Mouse (Mus musculus): ENCODE measurements around the gene Stxbp1. TPM values are rescaled to one million over a fixed set of nuclear protein-coding genes. Genes with fewer than 3 reads are reported as not detected.

Gene Stxbp1
- polyA plus RNA-seq, 1 experiment from 2014 or later: 357 TPM

DNA sequence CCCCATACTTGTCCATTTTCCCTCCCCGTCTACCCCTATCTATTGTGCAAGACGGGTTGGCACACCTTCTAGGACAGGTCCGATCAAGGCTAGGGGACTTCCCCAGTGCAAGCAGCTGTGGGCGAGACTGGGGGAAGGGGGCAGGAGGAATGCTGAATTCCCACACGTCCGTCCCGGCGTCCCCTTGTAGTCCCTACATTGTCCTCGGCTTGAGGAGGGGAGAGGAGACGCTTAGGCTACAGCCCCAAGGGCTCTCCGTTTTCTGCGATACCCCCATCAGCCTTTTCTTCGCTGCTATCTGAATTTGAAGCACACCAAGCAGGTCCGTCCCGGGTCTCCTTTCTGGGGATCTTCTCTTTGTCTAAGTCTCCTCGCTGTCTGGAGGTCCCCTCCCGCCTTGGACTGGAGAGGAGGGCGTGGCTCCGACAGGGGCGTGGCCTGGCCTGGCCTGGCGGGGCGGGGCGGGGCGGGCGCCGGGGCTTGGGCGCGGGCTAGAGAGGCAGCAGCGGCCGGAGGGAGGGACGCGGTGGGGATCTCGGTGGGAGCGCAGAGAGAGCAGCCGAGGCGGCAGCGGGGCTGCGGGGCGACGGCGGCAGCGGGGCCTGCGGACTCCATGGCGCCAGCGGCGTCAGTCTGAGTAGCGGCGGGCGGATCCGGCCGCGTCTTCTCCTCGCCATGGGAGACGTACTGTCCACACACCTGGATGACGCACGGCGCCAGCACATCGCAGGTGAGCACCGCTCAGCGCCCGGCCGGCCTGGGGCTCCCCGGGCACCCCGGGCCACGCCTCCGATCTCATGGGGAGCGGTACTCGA lies 28.8 kb upstream of the Stxbp1 start, which contains the start of gene Fam129b:
Fam129b (plus strand) TSS at position 440 of the 815 bp plus-strand sequence.
- peak within 1 kb of the TSS; percentile 84 for H3K4me2 ChIP-seq (ENCODE audit: low read length)
- no peaks in the 10 kb centered on the region for H3K36me3 ChIP-seq (ENCODE audit: control insufficient read depth, insufficient read depth, low read length)
- H3K4me3 ChIP-seq (ENCODE audit: low read length): peak within 1 kb of the TSS; percentile 64
- peak within 1 kb of the TSS; percentile 89 for H3K9ac ChIP-seq (ENCODE audit: low read depth, low read length)
- H3K4me1 ChIP-seq (ENCODE audit: control insufficient read depth, insufficient read depth, low read depth, low read length): peaks cover 49% of the 10 kb centered on the region
- H3K27me3 ChIP-seq (replicated peaks; ENCODE audit: control insufficient read depth, insufficient read depth, low read length): no peaks in the 10 kb centered on the region
- ATAC-seq: peak; percentile 90
- peak within 1 kb of the TSS; percentile 85 for H3K27ac ChIP-seq (ENCODE audit: low read depth, low read length)
- no peaks in the 10 kb centered on the region for H3K9me3 ChIP-seq (ENCODE audit: control insufficient read depth, low read length)
- under 1% methylated on average over 41 of the region's 68 CpGs for WGBS

DNA sequence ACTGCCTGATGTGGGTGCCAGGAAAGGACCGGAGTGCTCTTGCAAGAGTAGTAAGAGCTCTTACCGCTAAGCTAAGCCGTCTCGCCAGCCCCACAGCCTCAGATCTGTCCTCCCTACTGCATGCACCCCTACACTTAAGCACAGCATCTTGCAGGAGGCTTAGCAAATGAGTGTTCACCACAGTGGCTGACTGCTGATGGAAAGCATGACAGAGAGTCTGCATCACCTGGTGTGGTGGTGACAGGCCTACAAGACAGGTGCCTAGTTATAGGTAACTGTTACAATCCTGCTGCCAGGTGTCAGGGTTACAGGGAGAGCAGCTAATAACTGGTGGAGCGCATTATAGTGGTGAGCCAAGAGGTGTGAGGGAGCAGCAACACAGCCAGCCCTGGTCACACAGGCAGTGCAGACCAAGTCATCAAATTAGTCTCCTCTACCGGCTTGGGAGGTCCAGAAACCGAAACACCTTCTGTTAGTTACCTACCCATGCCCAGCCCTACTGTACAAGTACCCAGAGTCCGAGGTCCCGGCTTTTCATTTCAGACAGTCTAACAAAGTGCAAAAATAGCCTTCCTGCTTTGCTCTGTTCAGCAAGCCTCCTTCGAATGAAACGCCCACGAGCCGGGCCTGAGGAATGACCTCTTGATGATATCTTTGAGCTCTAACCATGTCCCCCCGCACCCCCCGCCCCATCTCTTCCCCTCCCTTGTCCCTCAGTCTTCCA lies 28.1 kb upstream of the Stxbp1 start:
- peak overlapping the region; percentile 64 for H3K4me3 ChIP-seq (ENCODE audit: low read length)
- peak overlapping the region; percentile 85 for H3K27ac ChIP-seq (ENCODE audit: low read depth, low read length)
- H3K9ac ChIP-seq (ENCODE audit: low read depth, low read length): peak overlapping the region; percentile 89
- H3K9me3 ChIP-seq (ENCODE audit: control insufficient read depth, low read length): no peaks in the 10 kb centered on the region
- WGBS: 8% methylated on average over 15 of the region's 15 CpGs
- peak; percentile 40 for ATAC-seq
- no peaks in the 10 kb centered on the region for H3K36me3 ChIP-seq (ENCODE audit: control insufficient read depth, insufficient read depth, low read length)
- H3K4me2 ChIP-seq (ENCODE audit: low read length): peak overlapping the region; percentile 84
- peaks cover 43% of the 10 kb centered on the region for H3K4me1 ChIP-seq (ENCODE audit: control insufficient read depth, insufficient read depth, low read depth, low read length)
- H3K27me3 ChIP-seq (replicated peaks; ENCODE audit: control insufficient read depth, insufficient read depth, low read length): no peaks in the 10 kb centered on the region

GRCm38 (mm10) chr2:32874070-32874469 lies 27.0 kb upstream of the Stxbp1 start:
- no peak for ATAC-seq
- Histone ChIP-seq H3K4me3 (ENCODE audit: low read length) (no peak overlapping the region), H3K9ac (ENCODE audit: low read depth, low read length) (no peak overlapping the region)

GRCm38 (mm10) chr2:32870275-32871100 lies 23.4 kb upstream of the Stxbp1 start:
- WGBS: 53% methylated on average over 8 of the region's 8 CpGs
- Histone ChIP-seq H3K9me3 (ENCODE audit: control insufficient read depth, low read length) (no peaks in the 10 kb centered on the region), H3K4me2 (ENCODE audit: low read length) (no peak overlapping the region), H3K9ac (ENCODE audit: low read depth, low read length) (no peak overlapping the region), H3K36me3 (ENCODE audit: control insufficient read depth, insufficient read depth, low read length) (no peaks in the 10 kb centered on the region), H3K27ac (ENCODE audit: low read depth, low read length) (no peak overlapping the region), H3K4me3 (ENCODE audit: low read length) (no peak overlapping the region), H3K27me3 (replicated peaks; ENCODE audit: control insufficient read depth, insufficient read depth, low read length) (no peaks in the 10 kb centered on the region), H3K4me1 (ENCODE audit: control insufficient read depth, insufficient read depth, low read depth, low read length) (peaks cover 15% of the 10 kb centered on the region)
- ATAC-seq: no peak

More at GRCm38 (mm10) chr2:32874070-32874469, 27.0 kb upstream of the Stxbp1 start:
- no peak overlapping the region for H3K27ac ChIP-seq (ENCODE audit: low read depth, low read length)
- H3K36me3 ChIP-seq (ENCODE audit: control insufficient read depth, insufficient read depth, low read length): no peaks in the 10 kb centered on the region
- no peaks in the 10 kb centered on the region for H3K27me3 ChIP-seq (replicated peaks; ENCODE audit: control insufficient read depth, insufficient read depth, low read length)
- WGBS: 88% methylated on average over 3 of the region's 3 CpGs
- H3K4me2 ChIP-seq (ENCODE audit: low read length): no peak overlapping the region
- H3K9me3 ChIP-seq (ENCODE audit: control insufficient read depth, low read length): no peaks in the 10 kb centered on the region
- peaks cover 32% of the 10 kb centered on the region for H3K4me1 ChIP-seq (ENCODE audit: control insufficient read depth, insufficient read depth, low read depth, low read length)

- Histone ChIP-seq H3K4me2 (ENCODE audit: low read length) (no peak overlapping the region), H3K4me3 (ENCODE audit: low read length) (no peak overlapping the region), H3K27ac (ENCODE audit: low read depth, low read length) (no peak overlapping the region), H3K27me3 (replicated peaks; ENCODE audit: control insufficient read depth, insufficient read depth, low read length) (no peaks in the 10 kb centered on the region), H3K4me1 (ENCODE audit: control insufficient read depth, insufficient read depth, low read depth, low read length) (peaks cover 10% of the 10 kb centered on the region), H3K9ac (ENCODE audit: low read depth, low read length) (no peak overlapping the region), H3K9me3 (ENCODE audit: control insufficient read depth, low read length) (no peaks in the 10 kb centered on the region), H3K36me3 (ENCODE audit: control insufficient read depth, insufficient read depth, low read length) (no peaks in the 10 kb centered on the region)
- 66% methylated on average over 6 of the region's 6 CpGs for WGBS
- no peak for ATAC-seq
Measured at GRCm38 (mm10) chr2:32869721-32870274, 22.8 kb upstream of the Stxbp1 start.

DNA sequence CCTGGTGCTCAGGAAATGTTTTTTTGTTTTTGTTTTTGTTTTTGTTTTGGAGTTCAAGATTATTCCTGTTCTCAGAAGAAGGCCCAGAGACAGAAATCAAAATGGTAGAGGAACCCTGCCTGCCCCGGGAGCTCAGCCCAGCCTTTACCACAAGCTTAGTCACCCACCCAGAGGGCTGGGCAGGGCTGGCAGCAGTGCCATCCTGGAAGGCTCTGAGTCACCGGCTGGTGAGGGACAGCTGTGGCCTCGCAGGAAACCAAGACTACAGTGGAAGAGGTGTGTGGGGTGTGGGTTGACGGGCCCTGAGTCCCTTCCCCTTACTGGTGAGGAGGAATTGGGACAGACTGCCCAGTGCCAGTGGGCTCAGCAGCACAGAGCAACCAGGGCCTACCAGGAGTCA lies 20.3 kb upstream of the Stxbp1 start:
- H3K4me3 ChIP-seq (ENCODE audit: low read length): no peak overlapping the region
- H3K9me3 ChIP-seq (ENCODE audit: control insufficient read depth, low read length): no peaks in the 10 kb centered on the region
- H3K27me3 ChIP-seq (replicated peaks; ENCODE audit: control insufficient read depth, insufficient read depth, low read length): no peaks in the 10 kb centered on the region
- no peaks in the 10 kb centered on the region for H3K4me1 ChIP-seq (ENCODE audit: control insufficient read depth, insufficient read depth, low read depth, low read length)
- no peaks in the 10 kb centered on the region for H3K36me3 ChIP-seq (ENCODE audit: control insufficient read depth, insufficient read depth, low read length)
- 77% methylated on average over 4 of the region's 4 CpGs for WGBS
- H3K9ac ChIP-seq (ENCODE audit: low read depth, low read length): no peak overlapping the region; the same call in 1 of the 2 replicates
- no peak overlapping the region for H3K4me2 ChIP-seq (ENCODE audit: low read length)
- ATAC-seq: no peak
- no peak overlapping the region for H3K27ac ChIP-seq (ENCODE audit: low read depth, low read length)

- H3K36me3 ChIP-seq (ENCODE audit: control insufficient read depth, insufficient read depth, low read length): no peaks in the 10 kb centered on the region
- no peaks in the 10 kb centered on the region for H3K9me3 ChIP-seq (ENCODE audit: control insufficient read depth, low read length)
- no peak overlapping the region for H3K27ac ChIP-seq (ENCODE audit: low read depth, low read length)
- no peak overlapping the region for H3K4me2 ChIP-seq (ENCODE audit: low read length)
- no peak for ATAC-seq
- no peaks in the 10 kb centered on the region for H3K4me1 ChIP-seq (ENCODE audit: control insufficient read depth, insufficient read depth, low read depth, low read length)
- no peak overlapping the region for H3K9ac ChIP-seq (ENCODE audit: low read depth, low read length)
- 61% methylated on average over 2 of the region's 2 CpGs for WGBS
- H3K27me3 ChIP-seq (replicated peaks; ENCODE audit: control insufficient read depth, insufficient read depth, low read length): no peaks in the 10 kb centered on the region
- H3K4me3 ChIP-seq (ENCODE audit: low read length): no peak overlapping the region
Measured at GRCm38 (mm10) chr2:32864755-32865154, 17.7 kb upstream of the Stxbp1 start.

GRCm38 (mm10) chr2:32863317-32863716 lies 16.3 kb upstream of the Stxbp1 start:
- no peak overlapping the region for H3K4me2 ChIP-seq (ENCODE audit: low read length)
- H3K27ac ChIP-seq (ENCODE audit: low read depth, low read length): no peak overlapping the region
- ATAC-seq: no peak
- no peaks in the 10 kb centered on the region for H3K4me1 ChIP-seq (ENCODE audit: control insufficient read depth, insufficient read depth, low read depth, low read length)
- no peaks in the 10 kb centered on the region for H3K9me3 ChIP-seq (ENCODE audit: control insufficient read depth, low read length)
- no peaks in the 10 kb centered on the region for H3K36me3 ChIP-seq (ENCODE audit: control insufficient read depth, insufficient read depth, low read length)
- no peaks in the 10 kb centered on the region for H3K27me3 ChIP-seq (replicated peaks; ENCODE audit: control insufficient read depth, insufficient read depth, low read length)
- over 99% methylated on average over 3 of the region's 3 CpGs for WGBS
- no peak overlapping the region for H3K9ac ChIP-seq (ENCODE audit: low read depth, low read length)
- H3K4me3 ChIP-seq (ENCODE audit: low read length): no peak overlapping the region

All from hindbrain, embryonic 16.5 days (tissue).